Mouse (Mus musculus) embryonic fibroblast, embryonic 13.5 days (primary cell): ENCODE measurements at regions not wholly inside any gene's neighbourhood (a gene's known extent, or its start where the extent isn't known, plus 50 kb on each side); places are given as distances from the start of the nearest gene placed in this dataset.

Experiments used
- CTCF ChIP-seq: IDR thresholded peaks from 2 replicates; pipeline ENCODE4 v1.5.1; 2011; ENCODE audit warnings: mild to moderate bottlenecking, control low read depth, low read length, moderate library complexity, borderline replicate concordance; ENCODE audit not compliant: insufficient read depth
- POLR2A ChIP-seq: IDR thresholded peaks from 2 replicates; pipeline ENCODE4 v1.6.1; 2011; ENCODE audit warnings: low read depth, mild to moderate bottlenecking, control low read depth, low read length, moderate library complexity

DNA sequence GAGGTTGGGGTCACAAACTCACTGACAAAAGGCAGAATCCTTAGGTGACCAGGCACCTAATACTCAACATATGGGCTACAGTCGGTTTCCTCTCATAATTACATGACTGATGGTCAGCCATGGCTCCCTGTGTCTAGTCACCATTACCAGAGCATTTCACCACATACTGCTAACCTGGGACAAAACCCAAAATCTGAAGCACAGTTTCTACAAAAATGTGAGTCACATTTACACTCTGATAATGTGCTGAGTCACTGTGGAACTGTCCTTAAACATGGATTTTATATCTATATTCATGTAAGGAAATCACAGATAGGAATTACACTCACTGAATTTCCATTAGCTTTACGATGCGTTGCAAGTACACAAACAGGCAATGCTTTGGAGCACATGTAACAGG is 267.1 kb downstream of the Gm11361 start:
- TF ChIP-seq POLR2A (no peak), CTCF (no peak)
